Mouse (Mus musculus): ENCODE results near the gene Myog. TPM values are rescaled to one million over a fixed set of nuclear protein-coding genes. Genes with fewer than 3 reads are reported as not detected.

The Myog gene
- polyA plus RNA-seq, 1 experiment from 2014 or later, result 0.33 TPM

DNA sequence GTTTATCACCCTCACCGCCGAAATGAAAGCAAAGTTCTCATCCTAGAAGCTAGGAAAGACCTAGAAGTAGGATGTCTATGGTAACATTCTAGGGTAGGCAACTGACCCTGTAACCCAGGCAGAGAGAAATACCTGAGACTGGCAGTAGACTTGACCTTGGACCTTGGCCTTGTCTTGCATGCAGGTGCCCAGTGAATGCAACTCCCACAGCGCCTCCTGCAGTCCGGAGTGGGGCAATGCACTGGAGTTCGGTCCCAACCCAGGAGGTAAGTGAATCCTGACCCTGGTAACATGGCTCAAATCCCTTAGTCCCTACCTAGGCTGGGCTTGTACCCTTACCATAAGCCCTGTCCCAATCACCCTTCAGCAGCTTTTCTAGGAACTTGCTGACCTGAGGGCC is 1.1 kb downstream of the Myog start:
- H3K27me3 ChIP-seq (ENCODE audit: insufficient read depth, poor library complexity, severe bottlenecking), result 0 out of 2 replicates have a peak, but pooled peaks cover 2% of the 10 kb centered on the region
- peaks cover 47% of the 10 kb centered on the region for H3K4me1 ChIP-seq (replicated peaks)
- H3K4me3 ChIP-seq, result no peak overlapping the region
- H3K36me3 ChIP-seq, result no peaks in the 10 kb centered on the region
- no peak overlapping the region for H3K27ac ChIP-seq
- DNase-seq (ENCODE audit: low spot score), result no peak
- H3K9me3 ChIP-seq, result no peaks in the 10 kb centered on the region
- WGBS, result 71% methylated on average over 5 of the region's 5 CpGs

DNA sequence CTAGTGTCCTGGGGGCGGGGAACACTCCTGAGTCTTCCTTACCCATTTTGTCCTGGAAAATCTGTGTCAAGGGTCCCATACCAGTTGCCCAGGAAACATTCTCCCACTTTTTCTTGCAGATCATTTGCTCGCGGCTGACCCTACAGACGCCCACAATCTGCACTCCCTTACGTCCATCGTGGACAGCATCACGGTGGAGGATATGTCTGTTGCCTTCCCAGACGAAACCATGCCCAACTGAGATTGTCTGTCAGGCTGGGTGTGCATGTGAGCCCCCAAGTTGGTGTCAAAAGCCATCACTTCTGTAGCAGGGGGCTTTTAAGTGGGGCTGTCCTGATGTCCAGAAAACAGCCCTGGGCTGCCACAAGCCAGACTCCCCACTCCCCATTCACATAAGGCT is 1.8 kb downstream of the Myog start:
- Histone ChIP-seq H3K36me3 (no peaks in the 10 kb centered on the region), H3K4me3 (no peak overlapping the region), H3K4me1 (replicated peaks) (peaks cover 47% of the 10 kb centered on the region), H3K27ac (peak overlapping the region; percentile 30; the same call in 1 of the 2 replicates), H3K27me3 (ENCODE audit: insufficient read depth, poor library complexity, severe bottlenecking) (peaks cover 3% of the 10 kb centered on the region; the same call in 1 of the 2 replicates), H3K9me3 (no peaks in the 10 kb centered on the region)
- no peak for DNase-seq (ENCODE audit: low spot score)
- 80% methylated on average over 8 of the region's 8 CpGs for WGBS

DNA sequence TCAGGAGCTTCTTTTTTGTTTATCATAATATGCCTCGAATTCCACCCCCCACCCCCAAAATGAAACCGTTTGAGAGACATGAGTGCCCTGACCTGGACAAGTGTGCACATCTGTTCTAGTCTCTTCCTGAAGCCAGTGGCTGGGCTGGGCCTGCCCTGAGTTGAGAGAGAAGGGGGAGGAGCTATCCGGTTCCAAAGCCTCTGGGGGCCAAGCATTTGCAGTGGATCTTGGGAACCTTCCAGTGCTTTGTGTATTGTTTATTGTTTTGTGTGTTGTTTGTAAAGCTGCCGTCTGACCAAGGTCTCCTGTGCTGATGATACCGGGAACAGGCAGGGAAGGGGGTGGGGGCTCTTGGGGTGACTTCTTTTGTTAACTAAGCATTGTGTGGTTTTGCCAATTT is 2.3 kb downstream of the Myog start:
- Histone ChIP-seq H3K27me3 (ENCODE audit: insufficient read depth, poor library complexity, severe bottlenecking) (peaks cover 8% of the 10 kb centered on the region), H3K4me3 (no peak overlapping the region), H3K4me1 (replicated peaks) (peaks cover 49% of the 10 kb centered on the region), H3K27ac (peak overlapping the region; percentile 30; the same call in 1 of the 2 replicates), H3K9me3 (no peaks in the 10 kb centered on the region), H3K36me3 (no peaks in the 10 kb centered on the region)
- DNase-seq (ENCODE audit: low spot score), result peak; percentile 34
- 22% methylated on average over 5 of the region's 5 CpGs for WGBS

DNA sequence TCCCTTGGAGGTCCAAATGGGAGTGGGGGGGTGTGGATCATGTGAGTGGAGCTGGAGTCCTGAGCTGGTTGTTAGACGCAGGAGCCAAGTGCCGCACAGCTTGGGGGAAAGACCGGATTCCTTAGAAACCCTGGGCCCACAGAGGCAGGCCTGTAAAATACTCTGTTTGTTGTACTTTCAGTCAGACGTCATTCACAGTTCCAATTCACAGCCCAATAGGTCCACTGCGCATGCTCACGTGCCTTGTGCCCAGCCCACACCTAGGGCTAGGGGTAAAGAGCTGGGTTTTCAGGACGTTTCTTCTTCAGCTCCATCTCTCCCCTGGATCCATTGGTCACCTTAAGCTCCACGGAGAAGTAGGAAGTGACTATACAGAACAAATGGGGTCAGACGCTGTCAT is 2.8 kb downstream of the Myog start:
- 50% methylated on average over 9 of the region's 9 CpGs for WGBS
- Histone ChIP-seq H3K9me3 (no peaks in the 10 kb centered on the region), H3K4me1 (replicated peaks) (peaks cover 49% of the 10 kb centered on the region), H3K27me3 (ENCODE audit: insufficient read depth, poor library complexity, severe bottlenecking) (peaks cover 13% of the 10 kb centered on the region), H3K4me3 (no peak overlapping the region), H3K36me3 (no peaks in the 10 kb centered on the region), H3K27ac (0 out of 2 replicates have a peak overlapping the region, but pooled peaks have one; percentile 18)
- no peak for DNase-seq (ENCODE audit: low spot score)

DNA sequence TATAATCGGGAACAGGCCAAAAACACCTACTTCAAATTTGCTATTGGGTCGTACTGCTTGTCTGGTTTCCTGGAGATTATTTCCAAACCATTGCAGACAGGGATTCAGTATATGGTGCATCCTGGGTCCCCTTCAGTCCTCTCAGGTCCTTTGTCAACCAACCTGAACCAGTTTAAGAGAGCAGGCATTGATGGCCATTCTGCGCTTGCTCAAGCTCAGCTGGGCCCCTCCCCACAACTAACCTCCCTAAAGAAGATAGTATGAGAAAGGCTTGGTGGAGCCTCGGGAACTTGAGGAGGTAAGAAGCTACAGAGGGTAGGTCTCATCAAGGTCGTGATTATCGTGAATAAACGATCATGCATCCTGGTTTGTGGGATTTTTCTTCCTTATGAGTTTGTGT is 3.5 kb downstream of the Myog start:
- 88% methylated on average over 7 of the region's 7 CpGs for WGBS
- Histone ChIP-seq H3K27ac (no peak overlapping the region), H3K4me1 (replicated peaks) (peaks cover 49% of the 10 kb centered on the region), H3K36me3 (no peaks in the 10 kb centered on the region), H3K4me3 (no peak overlapping the region), H3K27me3 (ENCODE audit: insufficient read depth, poor library complexity, severe bottlenecking) (peaks cover 20% of the 10 kb centered on the region), H3K9me3 (no peaks in the 10 kb centered on the region)
- no peak for DNase-seq (ENCODE audit: low spot score)

DNA sequence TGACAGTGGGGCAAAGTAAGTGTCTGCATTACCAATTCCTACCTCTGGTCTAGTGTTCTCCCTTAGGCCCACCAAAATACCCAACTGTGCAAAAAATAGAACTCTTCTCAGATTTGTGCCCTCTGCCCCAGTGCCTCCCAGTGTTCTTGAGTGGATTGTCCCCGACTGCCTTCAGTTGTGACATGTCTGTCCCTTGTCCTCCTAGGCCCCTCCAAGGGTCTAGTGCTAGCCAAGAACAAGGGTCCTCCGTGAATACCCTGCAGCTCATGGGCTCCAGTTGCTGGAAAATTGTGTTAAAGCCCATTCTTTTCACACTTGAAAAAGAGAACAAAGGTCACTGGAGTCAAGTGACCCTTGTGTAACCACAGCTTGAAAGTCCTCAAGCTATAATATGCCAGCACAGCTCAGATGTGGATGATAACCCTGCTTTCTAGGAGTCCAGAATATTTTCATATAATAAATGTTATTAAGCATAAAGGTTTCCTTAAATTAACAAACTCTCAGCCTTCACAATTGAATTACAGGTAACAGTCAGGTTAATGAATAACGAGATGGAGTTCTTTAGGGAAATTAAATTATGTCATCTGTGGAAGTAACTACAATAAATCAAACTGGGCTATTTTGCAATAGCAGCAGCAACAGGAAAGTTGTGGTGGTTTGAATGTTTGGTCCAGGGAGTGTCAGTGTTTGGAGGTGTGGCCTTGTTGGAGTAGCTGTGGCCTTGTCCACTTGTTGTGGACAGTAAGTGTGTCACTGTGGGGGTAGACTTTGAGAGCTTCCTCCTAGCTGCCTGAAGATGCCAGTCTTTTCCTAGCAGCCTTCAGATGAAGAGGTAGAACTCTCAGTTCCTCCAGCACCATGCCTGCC is 4.2 kb downstream of the Myog start:
- no peak overlapping the region for H3K4me3 ChIP-seq
- WGBS, result 62% methylated on average over 3 of the region's 3 CpGs
- H3K9me3 ChIP-seq, result no peaks in the 10 kb centered on the region
- H3K27me3 ChIP-seq (ENCODE audit: insufficient read depth, poor library complexity, severe bottlenecking), result peaks cover 27% of the 10 kb centered on the region
- DNase-seq (ENCODE audit: low spot score), result no peak
- H3K4me1 ChIP-seq (replicated peaks), result peaks cover 56% of the 10 kb centered on the region
- H3K27ac ChIP-seq, result no peak overlapping the region
- no peaks in the 10 kb centered on the region for H3K36me3 ChIP-seq

DNA sequence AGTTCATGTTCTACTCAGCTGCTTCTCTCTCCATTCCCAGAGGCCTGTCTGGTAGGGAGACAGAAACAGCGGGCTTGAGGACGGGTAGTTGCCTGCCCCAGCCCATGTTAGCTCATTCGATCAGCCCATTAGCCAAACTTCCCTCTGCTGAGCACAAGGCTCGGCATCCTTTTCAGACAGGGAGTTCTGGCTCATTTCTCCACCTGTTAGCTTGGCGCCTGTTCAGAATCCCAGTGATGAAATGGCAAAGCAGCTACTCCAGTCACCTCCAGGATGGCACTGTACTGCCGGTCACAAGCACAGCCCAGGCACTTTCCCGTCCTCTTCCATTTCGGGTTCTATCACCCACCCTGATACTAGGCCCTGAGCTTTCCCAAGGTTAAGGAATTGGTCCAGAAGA is 7.5 kb downstream of the Myog start:
- Histone ChIP-seq H3K36me3 (no peaks in the 10 kb centered on the region), H3K4me3 (no peak overlapping the region), H3K27me3 (ENCODE audit: insufficient read depth, poor library complexity, severe bottlenecking) (peaks cover 51% of the 10 kb centered on the region), H3K27ac (no peak overlapping the region), H3K9me3 (no peaks in the 10 kb centered on the region), H3K4me1 (replicated peaks) (peaks cover 35% of the 10 kb centered on the region)
- WGBS, result 91% methylated on average over 8 of the region's 8 CpGs
- DNase-seq (ENCODE audit: low spot score), result no peak

DNA sequence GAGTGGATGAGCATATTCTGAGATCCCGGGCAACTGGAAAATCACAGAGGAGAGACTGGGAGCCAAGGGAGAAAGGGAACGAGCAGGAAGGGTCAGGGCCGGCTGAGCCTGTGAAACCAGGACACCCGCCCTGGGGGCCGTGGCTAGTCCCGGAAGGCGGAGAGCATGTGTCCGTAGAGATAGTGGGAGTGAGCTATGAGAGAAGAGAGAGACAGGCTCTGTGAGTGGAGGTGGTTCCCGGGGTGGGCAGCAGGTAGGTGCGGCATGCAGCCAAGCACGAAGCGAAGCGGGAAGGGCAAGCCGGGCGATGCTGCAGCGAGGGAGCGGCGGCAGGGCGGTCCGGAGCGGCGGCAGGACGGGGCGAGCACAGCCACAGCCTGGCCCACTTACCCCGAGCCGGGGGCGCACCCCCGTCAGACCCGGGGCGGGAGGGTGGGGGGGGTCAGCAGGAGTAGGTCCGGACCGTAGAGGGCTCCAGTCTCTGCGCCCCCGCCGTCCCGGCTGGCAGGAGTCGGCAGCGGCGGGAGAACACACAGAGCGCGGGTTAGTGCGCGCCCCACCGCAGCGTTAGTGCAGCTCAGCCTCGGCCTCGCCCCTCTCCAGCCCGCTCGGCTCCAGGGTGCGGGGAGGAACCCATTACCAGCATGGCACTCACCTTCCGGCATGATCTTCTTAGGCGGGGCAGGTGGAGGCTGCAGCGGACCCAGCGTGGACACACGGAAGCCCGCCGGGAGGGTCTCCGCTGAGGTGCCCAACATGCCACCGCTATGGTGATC is 9.0 kb downstream of the Myog start:
- peak; percentile 64 for DNase-seq (ENCODE audit: low spot score)
- 5% methylated on average over 59 of the region's 59 CpGs for WGBS
- Histone ChIP-seq H3K27ac (peak overlapping the region; percentile 86), H3K4me1 (replicated peaks) (peaks cover 37% of the 10 kb centered on the region), H3K36me3 (0 out of 2 replicates have a peak, but pooled peaks cover under 1% of the 10 kb centered on the region), H3K9me3 (no peaks in the 10 kb centered on the region; the same call in 1 of the 2 replicates), H3K27me3 (ENCODE audit: insufficient read depth, poor library complexity, severe bottlenecking) (peaks cover 51% of the 10 kb centered on the region), H3K4me3 (peak overlapping the region; percentile 68)

DNA sequence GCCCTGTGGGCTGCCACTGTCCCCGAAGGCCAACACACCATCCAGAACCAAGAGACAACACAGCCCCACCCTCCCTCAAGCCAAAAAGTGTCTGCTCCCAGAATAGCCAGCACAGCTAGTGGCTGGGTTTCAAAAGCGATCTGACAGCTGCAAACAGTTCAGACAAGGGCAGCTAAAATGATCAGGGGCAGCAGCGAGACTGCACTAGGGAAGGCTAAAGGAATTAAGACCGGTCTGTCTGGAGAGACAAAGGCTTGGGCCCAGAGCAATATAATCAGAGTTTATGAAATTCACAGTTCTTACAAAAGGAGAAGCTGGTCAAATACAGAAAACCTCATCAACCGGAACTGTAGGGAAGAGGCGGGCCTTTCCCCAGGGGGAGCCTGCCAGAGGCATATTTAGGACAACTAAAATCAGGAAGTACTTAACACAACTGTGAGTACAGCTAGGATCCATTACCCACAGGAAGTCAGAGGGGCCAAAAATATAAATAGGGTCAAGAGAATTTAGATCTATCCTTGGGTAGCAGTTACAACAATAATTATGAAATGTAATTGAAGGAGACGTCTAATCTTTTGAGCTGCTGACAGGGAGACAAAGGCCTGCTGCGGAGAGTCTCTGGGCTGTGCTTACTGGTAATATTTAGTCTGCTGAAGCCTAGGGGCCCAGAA is 12.9 kb downstream of the Myog start:
- peaks cover 42% of the 10 kb centered on the region for H3K27me3 ChIP-seq (ENCODE audit: insufficient read depth, poor library complexity, severe bottlenecking)
- H3K9me3 ChIP-seq, result peaks cover 7% of the 10 kb centered on the region
- H3K27ac ChIP-seq, result peak overlapping the region; percentile 82
- H3K4me1 ChIP-seq (replicated peaks), result peaks cover 40% of the 10 kb centered on the region
- 35% methylated on average over 8 of the region's 8 CpGs for WGBS
- DNase-seq (ENCODE audit: low spot score), result peak; percentile 29
- peaks cover 12% of the 10 kb centered on the region; the same call in 1 of the 2 replicates for H3K36me3 ChIP-seq
- H3K4me3 ChIP-seq, result no peak overlapping the region

DNA sequence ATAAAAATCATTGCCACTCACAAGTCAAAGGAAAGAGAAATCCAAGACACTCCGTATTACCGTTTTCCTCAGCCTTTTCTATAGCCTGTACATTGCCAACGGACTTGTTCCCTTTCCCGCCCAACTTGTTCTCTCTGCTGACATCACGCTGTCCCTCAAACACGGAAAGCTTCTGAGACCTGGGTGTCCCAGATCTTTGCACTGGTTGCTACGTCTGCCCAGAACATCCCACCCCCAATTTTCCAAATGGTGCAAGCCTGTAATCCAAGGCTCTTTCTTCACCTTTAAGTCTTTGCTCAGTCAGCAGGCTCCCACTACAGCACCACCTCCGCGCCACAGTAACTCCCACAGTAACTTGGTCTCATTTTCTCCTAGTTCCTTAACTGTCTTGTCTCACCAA is 15.2 kb downstream of the Myog start:
- Histone ChIP-seq H3K36me3 (peaks cover 12% of the 10 kb centered on the region; the same call in 1 of the 2 replicates), H3K9me3 (peaks cover 7% of the 10 kb centered on the region), H3K4me1 (replicated peaks) (peaks cover 32% of the 10 kb centered on the region), H3K27me3 (ENCODE audit: insufficient read depth, poor library complexity, severe bottlenecking) (peaks cover 19% of the 10 kb centered on the region), H3K27ac (no peak overlapping the region), H3K4me3 (no peak overlapping the region)
- 95% methylated on average over 9 of the region's 9 CpGs for WGBS
- DNase-seq (ENCODE audit: low spot score), result no peak

DNA sequence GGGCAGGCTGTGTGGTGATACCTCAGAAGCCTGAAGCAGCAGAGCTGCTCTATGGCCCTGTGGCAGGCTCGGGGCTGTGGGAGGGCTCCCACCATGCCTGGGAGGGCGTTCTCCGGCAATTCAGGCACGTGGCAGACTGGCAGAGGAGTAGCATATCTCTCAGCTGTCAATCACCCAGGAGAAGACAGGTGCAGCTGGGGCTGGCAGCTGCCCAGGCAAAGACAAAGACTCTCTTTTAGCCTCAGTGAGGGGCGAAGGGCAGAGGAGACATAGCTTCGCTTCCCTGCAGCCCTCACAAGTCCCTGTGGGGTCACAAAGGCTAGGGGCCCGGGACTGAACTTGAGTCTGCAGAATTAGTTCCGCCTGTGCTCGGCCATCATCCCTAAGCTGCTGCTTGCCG is 17.6 kb downstream of the Myog start:
- 44% methylated on average over 10 of the region's 10 CpGs for WGBS
- Histone ChIP-seq H3K9me3 (peaks cover 7% of the 10 kb centered on the region), H3K4me3 (no peak overlapping the region), H3K36me3 (peaks cover 15% of the 10 kb centered on the region), H3K27ac (peak overlapping the region; percentile 51), H3K4me1 (replicated peaks) (peaks cover 27% of the 10 kb centered on the region), H3K27me3 (ENCODE audit: insufficient read depth, poor library complexity, severe bottlenecking) (0 out of 2 replicates have a peak, but pooled peaks cover 2% of the 10 kb centered on the region)
- peak; percentile 56 for DNase-seq (ENCODE audit: low spot score)

DNA sequence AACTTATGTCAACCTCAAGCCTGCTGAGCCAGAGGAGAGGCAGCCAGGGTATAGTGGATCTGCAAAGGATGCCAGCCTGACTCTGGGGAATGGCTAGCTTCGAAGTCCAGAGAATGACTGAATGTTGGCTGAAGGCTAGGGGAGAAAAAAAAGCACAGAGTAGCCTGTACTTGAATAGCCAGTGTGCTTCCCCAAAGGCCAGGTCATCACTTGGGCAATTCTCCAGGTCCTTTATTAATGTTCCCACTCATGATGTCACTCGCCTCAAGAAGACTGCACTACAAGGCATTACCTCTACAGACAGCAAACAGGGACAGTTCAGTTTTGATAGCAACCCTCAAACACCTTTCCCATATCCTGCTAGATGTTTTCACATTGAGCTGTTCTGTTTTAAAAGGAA is 20.5 kb downstream of the Myog start:
- no peaks in the 10 kb centered on the region for H3K9me3 ChIP-seq
- WGBS, result 90% methylated on average over 2 of the region's 2 CpGs

More for the DNA sequence above, 20.5 kb downstream of the Myog start:
- no peaks in the 10 kb centered on the region for H3K27me3 ChIP-seq (ENCODE audit: insufficient read depth, poor library complexity, severe bottlenecking)
- H3K36me3 ChIP-seq, result peaks cover 6% of the 10 kb centered on the region; the same call in 1 of the 2 replicates
- no peak overlapping the region for H3K4me3 ChIP-seq
- no peak overlapping the region for H3K27ac ChIP-seq
- H3K4me1 ChIP-seq (replicated peaks), result peaks cover 16% of the 10 kb centered on the region
- no peak for DNase-seq (ENCODE audit: low spot score)
